Mouse (Mus musculus) liver, embryonic 14.5 days (tissue): ENCODE measurements around the gene Megf11. TPM values are rescaled to one million over a fixed set of nuclear protein-coding genes. Genes with fewer than 3 reads are reported as not detected.
A peak's percentile ranks its signal among the peaks of the same experiment; 100 is the strongest.

Experiments used
- ATAC-seq: fragments of 200-750 bp; cut with Nextera tagmentation; 2 replicates; pipeline ENCODE4 v1.8.0; 2017; ENCODE audit warnings: moderate number of reproducible peaks, mild to moderate bottlenecking, moderate library complexity; ENCODE audit not compliant: insufficient read depth
- DNase-seq, 3 experiments: peaks; one replicate each; pipeline ENCODE4 v3.0.0-alpha.2; 2012 to 2013; ENCODE audit warnings: low read depth in 3 of 3, low spot score in 3 of 3
- H3K27ac ChIP-seq: fragments of 300-500 bp; sonication (generic); 2 replicates; pipeline ENCODE4 v1.5.1; 2014; ENCODE audit warnings: moderate library complexity, mild to moderate bottlenecking, control low read depth, inconsistent platforms
- H3K27me3 ChIP-seq: fragments of 300-500 bp; sonication (generic); 2 replicates; pipeline ENCODE4 v1.6.1; 2014; ENCODE audit warnings: mild to moderate bottlenecking, low read length, moderate library complexity; ENCODE audit not compliant: control insufficient read depth, insufficient read depth
- H3K36me3 ChIP-seq: fragments of 300-500 bp; sonication (generic); replicated peaks from 2 replicates; pipeline ENCODE4 v1.6.1; 2014; ENCODE audit warnings: low read depth; ENCODE audit not compliant: control insufficient read depth, insufficient read depth
- H3K4me1 ChIP-seq, 2 experiments: fragments of 200-500 bp in 1 of 2; fragments of 300-500 bp in 1 of 2; sonication (generic) in 1 of 2; replicated peaks; 2 replicates each; pipeline ENCODE4 v1.6.1; 2012 to 2014; ENCODE audit warnings: antibody characterized with exemption in 1 of 2, inconsistent platforms in 1 of 2, low read length in 1 of 2; ENCODE audit not compliant: control insufficient read depth in 2 of 2, insufficient read depth in 2 of 2
- H3K4me2 ChIP-seq: fragments of 300-500 bp; sonication (generic); 2 replicates; pipeline ENCODE4 v1.6.1; 2014; ENCODE audit warnings: low read depth, mild to moderate bottlenecking, control low read depth, moderate library complexity
- H3K4me3 ChIP-seq, 2 experiments: fragments of 200-500 bp in 1 of 2; fragments of 300-500 bp in 1 of 2; sonication (generic) in 1 of 2; 2 replicates each; pipeline ENCODE4 v1.5.1; 2012 to 2014; ENCODE audit warnings: low read depth in 2 of 2, low read length in 2 of 2, mild to moderate bottlenecking in 2 of 2, control low read depth in 1 of 2, inconsistent platforms in 1 of 2, moderate library complexity in 1 of 2; ENCODE audit not compliant: insufficient read depth in 1 of 2
- H3K9ac ChIP-seq: fragments of 300-500 bp; sonication (generic); replicated peaks from 2 replicates; pipeline ENCODE4 v1.6.1; 2014; ENCODE audit warnings: mild to moderate bottlenecking, control low read depth, moderate library complexity
- H3K9me3 ChIP-seq: fragments of 300-500 bp; sonication (generic); 2 replicates; pipeline ENCODE4 v1.6.1; 2016; ENCODE audit warnings: low read length, mixed read lengths; ENCODE audit not compliant: control insufficient read depth
- CTCF ChIP-seq: IDR thresholded peaks from 2 replicates; pipeline ENCODE4 v1.5.1; 2016; ENCODE audit warnings: antibody characterized with exemption, low read depth, control low read depth
- EP300 ChIP-seq: IDR thresholded peaks from 2 replicates; pipeline ENCODE4 v1.6.1; 2016; ENCODE audit warnings: antibody characterized with exemption, low read depth
- WGBS: fragments of 180-500 bp; shearing (Covaris S2); extraction: QIAGEN DNeasy Blood & Tissue Kit; methylation state at CpG from one replicate; pipeline ENCODE4 v1.1.7; 2014; ENCODE audit not compliant: insufficient replicate concordance; 5-methylcytosine and 5-hydroxymethylcytosine counted together
- polyA plus RNA-seq, 2 experiments: library from polyadenylated mRNA; depleted of rRNA in 1 of 2; stranded (reverse) in 1 of 2; unstranded in 1 of 2; fragments of >200 nt; fragmentation: Nextera tagmentation in 1 of 2; extraction: Ambion mirVana in 1 of 2; gene quantifications; 2 replicates each; pipeline versions ENCODE4 v1.2.1 to v1.2.3; 2012 to 2014

Gene Megf11
- polyA plus RNA-seq, 2 experiments = 0.18 to 0.28 TPM

GRCm38 (mm10) chr9:64594442-64594841, 209.0 kb downstream of the Megf11 start:
- H3K27me3 ChIP-seq = no peaks in the 10 kb centered on the region
- no peaks in the 10 kb centered on the region for H3K9me3 ChIP-seq
- no peak overlapping the region for H3K4me2 ChIP-seq
- H3K27ac ChIP-seq = no peak overlapping the region
- WGBS = 63% methylated on average over 8 of the region's 8 CpGs
- ATAC-seq = no peak
- no peaks in the 10 kb centered on the region for H3K36me3 ChIP-seq
- H3K4me3 ChIP-seq = no peak overlapping the region
- peaks cover 29 to 31% of the 10 kb centered on the region in 2 experiments for H3K4me1 ChIP-seq
- H3K9ac ChIP-seq = no peak overlapping the region
- DNase-seq = no peak
- TF ChIP-seq EP300 (no peak), CTCF (no peak)

GRCm38 (mm10) chr9:64598427-64598826, 213.0 kb downstream of the Megf11 start:
- H3K4me2 ChIP-seq = no peak overlapping the region
- peaks cover 0 to 5% of the 10 kb centered on the region in 2 experiments; a peak in 2 of 4 replicates for H3K4me1 ChIP-seq
- no peaks in the 10 kb centered on the region for H3K27me3 ChIP-seq
- ATAC-seq (peak; percentile 47; the same call in 1 of the 2 replicates), DNase-seq (no peak)
- no peaks in the 10 kb centered on the region for H3K9me3 ChIP-seq
- TF ChIP-seq CTCF (no peak), EP300 (peak; percentile 54)
- H3K27ac ChIP-seq = no peak overlapping the region
- H3K36me3 ChIP-seq = no peaks in the 10 kb centered on the region
- no peak overlapping the region for H3K9ac ChIP-seq
- H3K4me3 ChIP-seq = no peak overlapping the region
- 59% methylated on average over 7 of the region's 7 CpGs for WGBS

GRCm38 (mm10) chr9:64600731-64601130, 215.3 kb downstream of the Megf11 start:
- Histone ChIP-seq H3K4me3 (no peak overlapping the region), H3K27me3 (no peaks in the 10 kb centered on the region), H3K9ac (no peak overlapping the region), H3K36me3 (no peaks in the 10 kb centered on the region), H3K9me3 (no peaks in the 10 kb centered on the region), H3K4me2 (no peak overlapping the region), H3K27ac (no peak overlapping the region), H3K4me1 (peaks cover 0 to 5% of the 10 kb centered on the region in 2 experiments; a peak in 2 of 4 replicates)
- DNase-seq (no peak), ATAC-seq (no peak)
- TF ChIP-seq EP300 = no peak
- no peak for TF ChIP-seq CTCF
- 19% methylated on average over 2 of the region's 2 CpGs for WGBS

GRCm38 (mm10) chr9:64602895-64603294, 217.5 kb downstream of the Megf11 start:
- Histone ChIP-seq H3K4me2 (no peak overlapping the region), H3K27ac (no peak overlapping the region), H3K4me3 (no peak overlapping the region), H3K9ac (no peak overlapping the region), H3K4me1 (peaks cover 0 to 5% of the 10 kb centered on the region in 2 experiments; a peak in 2 of 4 replicates), H3K36me3 (no peaks in the 10 kb centered on the region), H3K9me3 (no peaks in the 10 kb centered on the region), H3K27me3 (no peaks in the 10 kb centered on the region; the same call in 1 of the 2 replicates)
- DNase-seq = no peak
- ATAC-seq = no peak
- no peak for TF ChIP-seq CTCF
- TF ChIP-seq EP300 = no peak
- WGBS = 50% methylated on average over 1 of the region's 1 CpGs

GRCm38 (mm10) chr9:64604217-64604711, 218.8 kb downstream of the Megf11 start:
- no peak for DNase-seq
- no peak for TF ChIP-seq EP300
- no peak for TF ChIP-seq CTCF
- ATAC-seq = no peak

More at GRCm38 (mm10) chr9:64604217-64604711, 218.8 kb downstream of the Megf11 start:
- Histone ChIP-seq H3K27me3 (no peaks in the 10 kb centered on the region; the same call in 1 of the 2 replicates), H3K4me1 (0 out of 4 replicates have a peak, but pooled peaks cover 0 to 2% of the 10 kb centered on the region in 2 experiments), H3K9me3 (no peaks in the 10 kb centered on the region), H3K27ac (no peak overlapping the region), H3K4me3 (no peak overlapping the region), H3K36me3 (no peaks in the 10 kb centered on the region), H3K9ac (no peak overlapping the region), H3K4me2 (no peak overlapping the region)
- WGBS = 73% methylated on average over 7 of the region's 7 CpGs
